In genomic region chr9:41949476-41949875, GRCm38 (mm10) we compare ENCODE assay signal across 9 mouse cellular contexts.
DNase-seq lines count a peak whose midpoint lies in the region; ATAC-seq and TF ChIP-seq lines count a peak whose summit lies in the region.
"Had no signal": no experiment of that assay in that cellular context is flagged by ENCODE, and none has a peak within 500 bp of the region (broad histone marks: within the 10 kb centered on the region; RNA-seq: fewer than 3 reads in every experiment).

No protein-coding gene starts in this region.

- no peaks in the 10 kb centered on the region for H3K9me3 ChIP-seq in embryonic facial prominence, embryonic 11.5 days (replicated peaks; ENCODE audit: control insufficient read depth, low read length)
- no peaks in the 10 kb centered on the region for H3K9me3 ChIP-seq in heart, embryonic 15.5 days (replicated peaks)
- no peaks in the 10 kb centered on the region for H3K9me3 ChIP-seq in midbrain, embryonic 11.5 days (ENCODE audit: control insufficient read depth, low read length)

- intact Hi-C loops in gastrocnemius, adult 2 months (cut with DNase I), result no loop called here

- no peaks in the 10 kb centered on the region for H3K27me3 ChIP-seq in embryonic facial prominence, embryonic 11.5 days (ENCODE audit: control insufficient read depth, insufficient read depth, low read length)
- H3K27me3 ChIP-seq in heart, embryonic 15.5 days, result no peaks in the 10 kb centered on the region
- no peaks in the 10 kb centered on the region for H3K27me3 ChIP-seq in midbrain, embryonic 11.5 days (ENCODE audit: control insufficient read depth, insufficient read depth, low read length)

- no peaks in the 10 kb centered on the region for H3K36me3 ChIP-seq in embryonic facial prominence, embryonic 11.5 days (replicated peaks; ENCODE audit: control insufficient read depth, insufficient read depth, low read depth, low read length)
- H3K36me3 ChIP-seq in heart, embryonic 15.5 days, result no peaks in the 10 kb centered on the region
- H3K36me3 ChIP-seq in midbrain, embryonic 11.5 days (ENCODE audit: control insufficient read depth, insufficient read depth, low read length), result no peaks in the 10 kb centered on the region

- TF ChIP-seq CTCF in gastrocnemius, adult 2 months (IDR thresholded peaks at IDR 0.05), result no peak

- DNase-seq in gastrocnemius, adult 2 months, result peak; percentile 42
- no peak for DNase-seq in gastrocnemius, postnatal 10 days
- no peak for DNase-seq in embryonic facial prominence, embryonic 11.5 days (ENCODE audit: low spot score)
- no peak for DNase-seq in midbrain, embryonic 11.5 days (ENCODE audit: low spot score, missing footprints)
- no peak for DNase-seq in spleen, postnatal 10 days (ENCODE audit: low spot score in 2 of 2)
- DNase-seq: cerebellum, postnatal 25 days had no signal

- no peak overlapping the region for H3K4me3 ChIP-seq in gastrocnemius, adult 2 months
- no peak overlapping the region for H3K4me3 ChIP-seq in embryonic facial prominence, embryonic 11.5 days (ENCODE audit: low read depth, low read length)
- no peak overlapping the region for H3K4me3 ChIP-seq in heart, embryonic 15.5 days
- no peak overlapping the region for H3K4me3 ChIP-seq in midbrain, embryonic 11.5 days (ENCODE audit: low read depth, low read length)

- peak overlapping the region; percentile 98 for H3K27ac ChIP-seq in gastrocnemius, adult 2 months
- peak overlapping the region; percentile 98 for H3K27ac ChIP-seq in embryonic facial prominence, embryonic 11.5 days (replicated peaks; ENCODE audit: low read depth, low read length)
- peak overlapping the region; percentile 96 for H3K27ac ChIP-seq in heart, embryonic 15.5 days
- H3K27ac ChIP-seq in midbrain, embryonic 11.5 days (ENCODE audit: low read depth, low read length), result peak overlapping the region; percentile 87; the same call in 1 of the 2 replicates

- WGBS in embryonic facial prominence, embryonic 11.5 days, result 73% methylated on average over 5 of the region's 5 CpGs
- 68% methylated on average over 5 of the region's 5 CpGs for WGBS in heart, embryonic 15.5 days
- WGBS in midbrain, embryonic 11.5 days, result 80% methylated on average over 5 of the region's 5 CpGs

- H3K9ac ChIP-seq in embryonic facial prominence, embryonic 11.5 days (replicated peaks; ENCODE audit: low read length), result peak overlapping the region; percentile 62
- H3K9ac ChIP-seq in heart, embryonic 15.5 days, result no peak overlapping the region
- peak overlapping the region; percentile 18; the same call in 1 of the 2 replicates for H3K9ac ChIP-seq in midbrain, embryonic 11.5 days (ENCODE audit: low read length)

- peaks cover 21% of the 10 kb centered on the region for H3K4me1 ChIP-seq in embryonic facial prominence, embryonic 11.5 days (ENCODE audit: control insufficient read depth, insufficient read depth, low read length)
- H3K4me1 ChIP-seq in heart, embryonic 15.5 days (replicated peaks), result peaks cover 27% of the 10 kb centered on the region
- H3K4me1 ChIP-seq in midbrain, embryonic 11.5 days (ENCODE audit: control insufficient read depth, insufficient read depth, low read length), result peaks cover 33% of the 10 kb centered on the region

- no peak overlapping the region for H3K4me2 ChIP-seq in embryonic facial prominence, embryonic 11.5 days (ENCODE audit: low read depth, low read length)
- no peak overlapping the region for H3K4me2 ChIP-seq in heart, embryonic 15.5 days
- no peak overlapping the region for H3K4me2 ChIP-seq in midbrain, embryonic 11.5 days

- no peak for ATAC-seq in embryonic facial prominence, embryonic 11.5 days (replicated peaks; ENCODE audit: insufficient number of reproducible peaks, low FRiP score, low TSS enrichment, low read depth)
- no peak for ATAC-seq in heart, embryonic 15.5 days (replicated peaks; ENCODE audit: insufficient number of reproducible peaks, insufficient read depth, low FRiP score, low read depth)
- ATAC-seq in midbrain, embryonic 11.5 days (ENCODE audit: low FRiP score), result no peak
- no peak for ATAC-seq in megakaryocyte-erythroid progenitor cell, adult 5-6 weeks (replicated peaks; ENCODE audit: low FRiP score, low TSS enrichment, poor library complexity, severe bottlenecking)
- ATAC-seq in erythroblast, adult 5-6 weeks (replicated peaks; ENCODE audit: low FRiP score, poor library complexity, severe bottlenecking), result no peak
